Mouse (Mus musculus) adrenal gland, adult 8-10 months (tissue): ENCODE results near the gene Mta3. TPM values are rescaled to one million over a fixed set of nuclear protein-coding genes. Genes with fewer than 3 reads are reported as not detected.

Experiments
- DNase-seq: peaks from one replicate; pipeline ENCODE4 v3.0.0; 2022
- total RNA-seq, 4 experiments: library from RNA; stranded (reverse); gene quantifications; 2 replicates each; pipeline ENCODE4 v1.2.4; 2022

The Mta3 gene
- total RNA-seq, 4 experiments from 2014 or later = 66.2 to 96.2 (median 82.9) TPM

DNA sequence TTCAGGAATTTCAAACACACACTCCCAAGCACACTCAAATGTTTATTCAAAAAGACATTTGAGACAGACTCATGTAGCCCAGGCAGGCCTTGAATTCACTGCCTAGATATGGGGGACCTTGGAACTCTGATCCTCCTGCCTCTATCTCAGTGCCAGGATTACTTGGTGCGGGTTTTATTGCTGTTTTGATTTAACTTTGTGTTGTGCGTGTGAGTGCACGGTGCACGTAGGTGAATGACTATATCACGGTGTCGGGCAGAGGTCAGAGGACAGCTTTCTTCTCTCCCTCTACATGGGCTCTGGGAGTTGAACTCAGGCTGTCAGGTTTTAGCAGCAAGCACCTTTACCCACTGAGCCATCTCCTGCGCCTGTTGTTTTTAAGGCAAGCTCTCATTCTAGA is 61.1 kb downstream of the Mta3 start:
- no peak for DNase-seq

DNA sequence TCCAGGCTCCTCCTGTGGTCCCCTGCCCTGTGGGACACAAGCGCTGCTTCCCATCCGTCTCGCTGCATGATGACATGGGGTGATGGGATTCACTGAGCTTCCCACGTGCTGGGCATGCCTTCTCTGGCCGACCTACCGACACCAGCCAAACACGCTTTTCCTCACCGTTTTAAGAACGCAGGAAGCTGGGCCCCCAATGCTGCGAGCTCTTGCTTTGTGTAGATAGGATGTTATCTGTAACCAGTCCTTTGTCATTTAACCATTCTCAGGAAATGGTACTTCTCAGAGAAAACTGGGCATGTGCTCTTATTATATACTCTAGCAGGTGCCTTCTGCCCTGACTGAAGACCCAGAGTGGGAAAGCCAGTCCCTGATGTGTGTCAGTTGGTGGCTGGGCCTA is 62.3 kb downstream of the Mta3 start:
- DNase-seq = no peak

DNA sequence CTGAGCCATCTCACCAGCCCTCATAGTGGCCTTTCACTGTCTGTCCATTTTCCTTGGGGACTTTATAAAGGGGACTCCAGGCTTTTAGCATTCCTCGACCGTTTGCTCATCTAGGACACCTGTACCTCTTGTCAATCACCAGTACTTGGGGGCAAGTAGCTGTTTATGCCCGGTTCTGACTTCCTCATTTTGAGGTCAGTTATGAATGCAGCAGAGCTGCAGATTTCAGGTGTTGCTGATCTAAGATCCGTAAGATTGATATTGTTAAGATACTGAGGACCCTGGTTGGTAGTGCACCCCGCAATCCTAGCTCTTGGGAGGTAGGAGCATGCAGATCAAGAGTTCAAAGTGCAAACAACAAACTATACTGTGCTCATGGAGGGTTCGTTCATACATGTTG is 64.4 kb downstream of the Mta3 start:
- DNase-seq = no peak

DNA sequence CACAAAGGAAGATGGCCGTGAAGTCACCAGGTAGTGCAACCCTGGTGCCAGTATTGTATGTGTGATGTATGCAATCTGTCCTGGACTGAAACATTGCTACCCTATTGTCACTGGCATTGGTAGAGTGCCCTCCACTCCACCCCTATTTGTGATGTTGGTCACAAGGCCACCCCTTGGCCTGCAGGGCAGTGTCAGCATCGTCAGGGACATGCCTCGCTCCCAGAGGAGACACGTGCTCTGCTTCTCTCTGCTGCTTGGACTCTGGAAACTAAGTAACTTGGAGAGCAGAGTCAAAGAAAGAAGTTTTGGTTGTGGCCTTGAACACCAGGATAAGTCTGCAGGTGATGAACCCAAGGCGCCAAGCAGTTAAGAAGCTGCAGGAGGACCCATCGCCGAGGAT is 65.0 kb downstream of the Mta3 start:
- DNase-seq = peak; percentile 41

DNA sequence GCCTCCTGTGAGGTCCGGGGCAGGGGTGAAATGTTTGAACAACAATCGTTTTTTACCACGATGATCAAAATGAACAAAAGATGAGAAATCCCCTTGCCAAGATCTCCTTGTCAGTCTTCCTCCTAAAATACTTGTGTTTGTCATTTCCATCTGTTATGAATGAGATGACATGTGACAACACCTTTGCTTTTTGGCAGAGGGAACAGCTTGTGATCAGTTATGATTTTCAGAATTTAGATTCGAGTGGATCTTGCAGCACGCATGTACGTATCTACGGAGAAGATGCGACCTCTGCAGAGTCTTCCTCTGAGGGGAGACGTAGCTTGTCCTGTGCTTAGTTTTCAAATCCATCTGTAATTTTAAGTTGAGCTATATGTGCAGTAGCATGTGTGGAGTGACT is 66.1 kb downstream of the Mta3 start:
- no peak for DNase-seq

DNA sequence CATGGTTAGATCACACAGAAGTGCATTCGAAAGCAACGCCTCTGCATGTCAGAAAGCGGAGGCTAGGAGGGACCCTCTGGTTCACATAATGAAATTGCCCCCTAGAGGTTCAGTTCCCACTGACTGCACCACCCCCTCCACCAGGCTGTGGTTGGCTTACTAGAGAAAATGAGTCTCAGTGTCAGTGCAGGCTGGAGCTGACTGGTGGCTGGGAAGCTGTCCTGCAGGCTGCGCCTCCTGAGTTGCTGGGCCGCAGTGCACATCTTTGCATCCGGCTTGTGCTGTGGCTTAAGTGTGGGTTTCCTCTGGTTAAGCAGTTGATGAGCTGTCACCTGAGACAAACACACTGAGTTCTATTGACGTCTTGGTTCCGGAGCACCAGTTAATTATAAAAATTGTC is 66.7 kb downstream of the Mta3 start:
- no peak for DNase-seq

DNA sequence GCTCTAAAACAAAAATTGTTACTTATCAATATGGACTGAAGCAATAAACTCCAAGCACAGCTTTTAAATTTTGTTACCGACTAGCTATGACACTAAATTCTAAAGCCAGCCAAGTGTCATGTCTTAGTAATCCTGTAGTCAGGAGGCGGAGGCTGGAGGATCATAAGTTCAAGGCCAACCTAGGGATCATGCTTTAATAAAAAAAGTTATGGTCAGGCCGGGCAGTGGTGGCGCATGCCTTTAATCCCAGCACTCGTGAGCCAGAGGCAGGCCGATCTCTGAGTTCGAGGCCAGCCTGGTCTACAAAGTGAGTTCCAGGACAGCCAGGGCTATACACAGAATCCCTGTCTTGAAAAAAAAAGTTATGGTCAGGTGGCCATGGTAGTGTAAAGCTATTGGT is 71.0 kb downstream of the Mta3 start:
- DNase-seq = no peak

DNA sequence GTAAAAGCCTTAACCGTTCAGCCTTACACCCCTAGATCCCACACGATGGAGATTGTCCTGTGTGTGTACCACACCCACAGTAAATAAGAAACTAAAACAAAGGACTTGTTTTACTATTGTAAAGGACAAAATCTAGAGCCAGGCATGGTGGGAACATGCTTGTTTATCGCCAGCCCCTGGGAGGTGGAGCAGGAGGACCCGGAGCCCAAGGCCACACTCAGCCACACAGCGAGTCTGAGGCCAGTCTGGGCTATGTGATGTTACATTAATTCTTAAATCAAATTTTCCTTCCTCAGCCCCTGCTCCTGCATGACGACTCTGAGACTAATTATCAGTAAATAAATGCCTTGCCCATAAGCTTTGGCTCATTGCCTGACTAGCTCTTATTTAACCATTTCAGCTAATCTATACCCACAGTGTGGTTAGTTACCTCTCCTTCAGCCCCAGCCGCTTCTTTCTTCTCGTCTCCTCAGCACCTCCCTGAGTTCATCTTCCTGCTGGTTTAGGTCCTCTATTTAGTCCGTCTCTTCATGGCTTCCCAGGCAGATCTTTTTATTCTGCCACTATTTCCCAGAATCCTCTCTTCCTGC is 71.6 kb downstream of the Mta3 start:
- DNase-seq = no peak

DNA sequence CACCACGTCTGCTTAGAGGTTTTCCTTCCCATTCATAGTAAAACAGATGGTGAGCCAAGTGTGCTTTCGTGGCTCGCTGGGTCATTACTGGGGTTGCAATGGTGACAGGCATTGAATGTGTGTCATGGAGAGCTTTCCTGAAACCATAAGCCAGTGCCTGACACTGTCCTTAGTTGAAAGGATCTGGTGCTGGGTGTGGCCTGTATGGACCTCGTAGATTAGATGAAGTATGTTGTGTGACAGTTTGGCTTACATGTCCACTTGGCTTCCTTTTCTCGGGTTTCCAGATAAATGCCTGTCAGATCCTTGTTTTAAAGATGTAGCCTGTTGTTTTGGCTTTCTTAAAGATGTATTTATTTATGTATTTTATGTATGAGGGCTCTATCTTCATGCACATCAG is 74.3 kb downstream of the Mta3 start:
- DNase-seq = no peak

DNA sequence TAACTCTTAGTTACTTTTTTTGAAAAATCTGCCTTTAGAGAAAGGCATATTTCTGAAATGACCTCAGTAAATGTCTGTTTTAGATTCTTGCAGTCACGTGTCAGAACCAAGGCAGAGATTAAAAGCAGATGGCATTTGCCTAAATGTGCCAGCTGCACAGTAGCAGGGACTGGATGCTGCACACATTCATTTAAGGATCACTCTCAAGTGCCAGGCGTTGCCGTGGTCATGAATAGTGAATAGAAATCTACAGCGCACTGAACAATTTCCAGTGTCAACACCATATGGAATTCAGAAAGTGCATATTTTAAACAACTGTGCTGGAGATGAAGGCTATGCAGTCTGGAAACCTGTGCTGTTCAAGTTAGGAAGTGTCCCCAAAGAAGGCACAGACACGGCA is 76.8 kb downstream of the Mta3 start:
- DNase-seq = no peak

DNA sequence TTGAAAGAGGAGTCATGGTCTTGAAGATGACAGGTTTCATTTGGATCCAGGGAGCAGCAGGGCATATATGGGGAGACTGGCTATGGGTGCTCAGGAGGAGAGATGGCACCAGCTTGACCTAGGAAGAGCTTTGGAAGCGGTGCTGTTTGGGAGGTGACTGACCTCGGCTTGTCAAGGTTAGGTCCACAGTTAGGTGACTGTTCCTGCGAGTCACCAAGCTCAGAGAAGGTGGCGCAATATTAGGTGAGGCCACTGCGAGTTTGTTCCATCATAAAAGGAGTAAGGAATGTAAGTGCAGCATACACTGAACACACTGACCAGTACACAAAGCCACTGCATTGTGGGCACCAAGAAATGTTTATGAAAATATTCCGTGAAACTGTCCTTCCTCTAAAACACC is 80.5 kb downstream of the Mta3 start:
- peak; percentile 32 for DNase-seq

DNA sequence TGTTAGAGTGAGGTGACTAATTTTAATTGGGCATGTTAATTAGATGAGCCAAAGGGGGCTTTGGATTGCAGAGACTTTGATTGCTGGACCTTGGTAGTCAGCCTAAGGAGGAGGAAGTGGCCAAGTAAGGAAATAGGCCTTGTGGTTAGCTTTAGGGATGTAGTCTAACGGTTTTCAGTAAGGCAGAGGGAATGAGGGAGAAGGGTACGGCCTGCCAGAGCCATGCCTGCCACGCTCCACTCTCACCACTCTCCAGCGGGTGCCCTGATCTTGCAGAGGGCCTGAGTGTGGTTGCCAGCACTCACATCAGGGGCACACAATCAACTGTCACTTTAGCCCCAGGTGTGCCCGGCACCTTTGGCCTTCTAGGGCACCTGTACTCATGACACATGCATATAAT is 84.2 kb downstream of the Mta3 start:
- no peak for DNase-seq

DNA sequence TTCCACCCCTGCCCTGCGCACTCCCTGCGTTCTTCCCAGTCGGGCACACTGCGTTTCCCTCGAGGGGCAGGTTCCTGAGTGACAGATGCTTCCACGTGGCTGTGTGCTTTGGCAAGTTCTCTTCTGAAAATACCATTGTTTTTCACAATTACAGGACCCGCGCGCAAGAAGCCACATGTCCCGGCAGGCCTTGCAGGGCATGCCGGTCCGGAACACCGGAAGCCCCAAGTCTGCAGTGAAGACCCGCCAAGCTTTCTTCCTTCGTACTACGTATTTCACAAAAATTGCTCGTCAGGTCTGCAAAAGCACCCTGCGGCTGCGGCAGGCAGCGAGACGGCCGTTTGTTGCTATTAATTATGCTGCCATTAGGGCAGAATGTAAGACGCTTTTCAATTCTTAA is 86.4 kb downstream of the Mta3 start:
- no peak for DNase-seq

DNA sequence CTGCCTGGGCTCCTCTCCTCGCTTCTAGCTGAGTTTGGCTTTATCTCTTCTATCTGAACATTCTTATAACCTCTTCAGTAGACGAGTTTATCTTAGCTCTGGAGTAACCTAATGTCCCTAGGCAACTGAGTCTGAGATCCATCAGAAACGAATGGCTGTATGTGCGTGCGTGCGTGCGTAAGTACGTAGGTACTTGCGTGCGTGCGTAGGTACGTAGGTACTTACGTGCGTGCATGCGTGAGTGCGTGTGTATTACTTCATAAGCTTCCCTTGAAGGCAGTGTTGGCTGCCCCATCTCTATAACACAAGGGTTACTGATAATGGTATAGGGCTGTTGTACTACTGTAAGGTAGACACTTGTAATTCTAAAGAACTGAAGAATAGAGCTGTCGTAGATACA is 89.2 kb downstream of the Mta3 start:
- no peak for DNase-seq

DNA sequence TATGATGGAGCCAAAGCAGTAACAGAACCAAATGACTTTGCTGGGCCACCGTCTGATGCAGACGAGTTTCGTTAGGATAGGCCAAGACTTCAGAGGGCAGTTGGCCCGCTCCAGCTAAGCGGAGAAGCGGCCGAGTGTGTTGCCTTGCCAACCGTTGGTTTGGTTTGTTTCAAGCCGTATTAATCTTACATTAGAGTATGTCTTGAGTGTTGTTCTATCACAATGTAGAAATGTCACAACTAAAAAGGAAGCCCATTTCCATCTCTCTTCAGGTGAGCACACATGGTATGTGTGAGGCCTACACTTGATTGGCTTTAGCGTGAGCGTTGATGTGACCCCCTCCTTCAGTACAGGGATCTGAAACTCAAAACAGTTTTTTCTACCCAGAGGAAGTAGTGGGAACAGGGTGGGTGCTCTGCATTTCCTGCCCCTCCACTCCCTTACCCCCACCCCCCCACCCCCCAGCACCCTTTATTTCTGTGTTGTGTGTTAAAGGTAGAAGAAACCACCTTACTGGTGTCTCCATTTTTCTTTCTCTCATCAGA is 93.6 kb downstream of the Mta3 start:
- DNase-seq = no peak

DNA sequence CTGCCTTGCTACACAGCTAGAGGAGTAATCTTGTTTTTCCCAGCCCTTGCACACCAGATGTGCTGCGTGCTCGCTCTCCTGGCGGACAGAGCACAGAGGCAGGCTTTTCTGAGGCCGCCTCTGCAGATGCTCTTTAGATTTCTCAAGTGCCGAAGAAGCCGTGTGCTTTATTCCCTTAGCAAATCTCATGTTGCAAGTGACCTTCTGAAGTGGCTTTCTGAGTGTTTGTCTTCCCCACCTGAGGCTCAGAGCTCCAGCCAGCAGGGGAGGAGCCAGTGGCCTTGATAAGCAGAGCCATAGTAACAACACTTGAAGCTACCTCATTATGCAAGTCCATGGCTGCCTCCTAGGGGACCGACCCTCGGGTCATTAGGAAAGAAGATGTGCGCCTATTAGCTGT is 98.0 kb downstream of the Mta3 start:
- DNase-seq = no peak

DNA sequence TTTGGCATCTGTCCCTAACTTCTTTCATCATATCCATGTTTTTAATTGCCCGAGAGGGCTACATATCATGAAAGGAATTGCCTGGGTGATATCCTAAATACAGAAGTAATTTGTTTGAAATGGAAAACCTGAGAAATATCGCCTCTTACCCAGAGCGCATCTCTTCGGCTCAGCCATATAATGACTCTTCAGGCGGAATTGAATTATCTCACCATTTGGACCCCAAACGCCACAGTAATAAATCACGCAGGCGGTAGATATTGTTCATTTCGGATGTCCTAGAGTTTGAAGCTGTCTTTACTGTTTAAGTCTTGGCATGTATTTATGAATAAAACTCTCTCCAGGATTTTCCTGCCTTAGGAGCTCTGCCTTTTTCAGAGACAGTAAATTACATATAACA is 99.1 kb downstream of the Mta3 start:
- DNase-seq = no peak

DNA sequence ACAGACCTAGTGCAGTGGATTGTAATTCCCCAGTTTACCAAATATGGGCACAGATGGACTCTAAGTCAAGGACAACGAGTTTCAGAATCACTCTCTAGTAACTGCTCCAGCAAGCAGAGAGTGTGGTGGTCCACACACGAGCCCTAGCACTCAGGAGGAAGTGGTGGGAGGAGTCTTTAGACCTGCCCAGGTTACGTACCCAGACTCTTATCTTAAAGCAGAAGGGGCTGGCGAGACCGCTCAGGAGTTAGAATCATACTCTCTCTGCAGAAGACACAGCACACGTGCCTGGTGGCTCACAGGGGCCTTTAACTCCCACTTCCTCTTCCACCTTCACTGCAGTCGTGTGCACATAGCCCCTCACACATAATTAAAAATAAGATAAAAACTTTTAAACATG is 101.4 kb downstream of the Mta3 start:
- no peak for DNase-seq

DNA sequence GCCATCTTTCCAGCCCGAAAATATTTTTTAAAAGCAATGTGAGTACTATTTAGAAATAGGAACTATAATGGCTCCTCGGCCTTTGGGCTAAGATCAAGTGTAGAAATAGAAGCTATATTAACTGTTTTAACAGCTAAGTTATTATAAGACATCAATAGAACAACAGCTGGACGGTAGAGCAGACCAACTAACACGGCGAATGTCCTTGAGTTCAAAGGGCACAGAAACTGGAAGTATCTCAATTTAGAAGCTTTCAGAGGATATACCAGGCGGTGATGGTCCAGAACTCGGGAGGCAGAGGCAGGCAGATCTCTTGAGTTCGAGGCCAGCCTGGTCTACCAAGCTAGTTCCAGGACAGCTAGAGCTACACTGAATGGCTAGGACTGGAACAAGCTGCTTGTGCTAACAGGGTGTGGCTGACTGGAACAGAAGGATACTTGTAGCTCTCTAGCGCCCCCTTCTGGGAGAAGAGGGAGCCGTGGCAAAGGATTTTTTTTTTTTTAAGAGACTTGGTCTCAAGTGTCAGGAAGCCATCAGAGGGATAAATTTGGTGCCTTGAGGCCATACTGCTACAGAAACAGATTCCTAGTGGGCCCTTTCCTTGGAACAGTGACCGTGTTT is 101.9 kb downstream of the Mta3 start:
- DNase-seq = peak; percentile 53

DNA sequence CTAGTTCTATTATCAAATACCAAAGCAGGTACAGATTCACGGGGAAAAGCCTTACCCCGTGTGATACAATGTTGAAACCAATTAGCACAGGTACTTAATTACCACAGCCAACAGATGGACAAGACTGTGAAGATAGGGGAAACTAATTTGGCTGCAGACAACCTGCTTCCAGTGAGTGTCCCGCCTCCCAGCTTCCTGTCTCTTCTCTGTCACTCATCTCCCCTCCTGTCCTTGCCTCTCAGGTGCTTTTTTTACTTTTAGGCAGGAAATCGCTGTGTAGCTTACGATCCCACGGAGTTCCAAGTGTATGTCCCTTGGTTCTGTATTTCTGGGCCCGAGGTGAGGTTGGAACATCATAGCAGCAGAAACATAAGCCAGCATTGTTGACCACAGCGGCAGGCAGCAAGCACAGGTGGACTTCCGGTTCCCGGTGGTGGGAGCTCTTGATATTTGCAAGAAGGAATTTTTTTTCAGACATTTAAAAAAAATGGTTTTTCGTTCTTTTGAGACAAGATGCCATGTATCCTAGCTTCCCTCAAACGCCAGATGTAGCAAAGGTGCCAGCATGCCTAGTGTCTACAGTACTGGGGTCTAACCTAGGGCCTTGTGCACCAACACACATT is 102.6 kb downstream of the Mta3 start:
- DNase-seq = no peak

DNA sequence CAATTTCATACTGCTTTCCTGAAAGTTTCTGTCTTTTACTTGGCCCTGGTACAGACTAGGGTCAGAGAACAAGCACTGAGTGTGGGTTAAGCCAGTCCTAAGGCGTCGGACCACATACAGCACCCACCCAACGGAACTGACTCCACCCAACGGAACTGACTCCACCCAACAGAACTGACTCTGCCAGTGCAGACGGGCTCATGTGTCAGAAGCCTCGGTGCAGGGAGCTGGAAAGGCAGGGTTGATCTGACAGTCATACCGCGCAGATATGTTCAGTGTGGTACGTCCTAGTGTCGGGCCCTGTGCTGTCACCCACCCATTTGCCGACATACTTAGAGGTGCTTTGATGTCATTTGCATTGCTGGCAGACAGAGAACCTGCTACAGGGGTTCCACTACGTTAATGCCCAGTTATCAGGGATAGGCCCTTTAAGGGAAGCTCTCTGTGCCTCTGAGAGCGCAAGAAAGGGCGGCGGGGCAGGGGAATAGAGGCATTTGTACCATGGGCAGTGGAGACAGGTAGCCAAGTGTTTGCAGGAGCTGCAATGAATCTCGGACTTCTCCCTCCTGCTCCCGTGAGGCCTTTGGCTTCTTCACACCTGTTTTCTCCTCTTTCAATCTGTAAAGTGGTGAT is 103.3 kb downstream of the Mta3 start:
- no peak for DNase-seq

DNA sequence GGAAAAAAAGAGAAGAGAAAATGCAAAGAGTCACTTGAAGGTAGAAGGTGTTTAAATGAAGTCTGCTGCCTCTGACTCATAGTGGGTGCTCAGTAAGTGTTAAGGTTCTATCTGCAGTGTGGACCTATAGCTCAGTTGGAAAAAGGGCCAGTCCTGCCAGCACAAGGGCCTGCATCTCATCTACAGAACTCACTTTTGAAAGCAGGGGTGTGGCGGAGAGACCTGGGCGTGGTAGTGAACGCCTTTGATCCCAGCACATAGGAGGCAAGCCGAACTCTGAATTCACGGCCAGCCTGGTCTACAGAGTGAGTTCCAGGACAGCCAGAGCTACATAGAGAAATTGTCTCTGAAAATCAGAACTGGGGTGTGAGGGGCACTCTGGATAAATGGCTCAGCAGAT is 104.3 kb downstream of the Mta3 start:
- no peak for DNase-seq

DNA sequence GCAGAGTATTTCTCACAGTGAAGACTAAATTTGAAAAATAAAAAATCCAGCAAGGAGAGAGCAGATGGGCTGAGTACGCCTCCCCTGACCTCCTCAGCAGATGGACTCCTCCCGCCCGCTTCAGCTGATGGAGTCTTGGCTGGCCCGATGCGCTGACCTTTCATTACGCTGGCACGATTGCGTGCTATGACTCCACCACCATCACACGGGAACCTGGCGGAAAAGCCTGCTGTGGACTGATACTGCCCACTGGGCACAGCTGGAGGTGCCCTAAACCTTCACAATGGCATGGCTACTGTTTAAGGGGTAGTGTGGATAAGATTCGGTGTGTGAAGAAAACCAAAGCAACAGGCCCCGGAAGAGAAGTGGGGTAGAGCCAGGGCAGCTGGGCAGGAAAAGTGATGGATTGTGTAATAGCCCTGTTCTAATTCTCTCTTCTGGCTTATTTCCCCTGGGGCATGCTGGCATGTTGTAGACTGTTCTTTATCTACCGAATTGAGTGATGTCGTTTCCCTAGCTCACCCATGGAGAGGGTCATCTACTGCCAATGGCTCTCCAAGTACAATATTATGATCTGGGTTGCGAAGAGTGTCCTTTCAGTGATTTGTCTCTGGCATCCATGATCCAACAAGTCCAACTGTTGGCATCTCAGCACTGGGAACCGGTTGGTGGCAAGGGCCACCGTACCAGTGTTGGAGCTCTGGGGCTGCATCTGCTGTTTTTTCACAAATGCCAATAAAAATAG is 106.4 kb downstream of the Mta3 start:
- DNase-seq = no peak
